Mouse (Mus musculus): ENCODE data around the gene Cdk5. TPM values are rescaled to one million over a fixed set of nuclear protein-coding genes. Genes with fewer than 3 reads are reported as not detected.

Cdk5 gene
- total RNA-seq, 2 experiments from 2014 or later, result 127 to 133 TPM

- intact Hi-C loops (cut with DNase I), result no loop called here
- DNase-seq (ENCODE audit: low spot score in 2 of 2), result no peak
Measured at GRCm38 (mm10) chr5:24441187-24441586, 17.9 kb upstream of the Cdk5 start.

GRCm38 (mm10) chr5:24433993-24434392 lies 10.7 kb upstream of the Cdk5 start:
- intact Hi-C loops (cut with DNase I), result no loop called here
- no peak for DNase-seq (ENCODE audit: low spot score in 2 of 2)

GRCm38 (mm10) chr5:24428596-24428995 lies 5.3 kb upstream of the Cdk5 start:
- intact Hi-C loops (cut with DNase I), result no loop called here
- DNase-seq (ENCODE audit: low spot score in 2 of 2), result no peak

- intact Hi-C loops (cut with DNase I), result no loop called here
Measured at GRCm38 (mm10) chr5:24427981-24428402, 4.7 kb upstream of the Cdk5 start.

GRCm38 (mm10) chr5:24427285-24427633 lies 3.9 kb upstream of the Cdk5 start:
- DNase-seq (ENCODE audit: low spot score in 2 of 2), result no peak
- intact Hi-C loops (cut with DNase I), result no loop called here

More at GRCm38 (mm10) chr5:24427981-24428402, 4.7 kb upstream of the Cdk5 start:
- DNase-seq (ENCODE audit: low spot score in 2 of 2), result no peak

- intact Hi-C loops (cut with DNase I), result no loop called here
- no peak for DNase-seq (ENCODE audit: low spot score in 2 of 2)
Measured at GRCm38 (mm10) chr5:24426556-24427284, 3.4 kb upstream of the Cdk5 start.

- no peak for DNase-seq (ENCODE audit: low spot score in 2 of 2)
- intact Hi-C loops (cut with DNase I), result no loop called here
Measured at GRCm38 (mm10) chr5:24426037-24426432, 2.7 kb upstream of the Cdk5 start.

- no peak for DNase-seq (ENCODE audit: low spot score in 2 of 2)
- intact Hi-C loops (cut with DNase I), result loop anchor here (1.0 kb wide), 1 partner anchor 26 kb away; no protein-coding TSS in a partner anchor
Measured at GRCm38 (mm10) chr5:24425421-24426036, 2.2 kb upstream of the Cdk5 start.

- intact Hi-C loops (cut with DNase I), result loop anchor here (1.0 kb wide), 1 partner anchor 26 kb away; no protein-coding TSS in a partner anchor
Measured at GRCm38 (mm10) chr5:24424861-24425411, 1.6 kb upstream of the Cdk5 start.

GRCm38 (mm10) chr5:24424004-24424781 lies 863 bp upstream of the Cdk5 start:
- DNase-seq (ENCODE audit: low spot score in 2 of 2), result no peak
- intact Hi-C loops (cut with DNase I), result no loop called here

More at GRCm38 (mm10) chr5:24424861-24425411, 1.6 kb upstream of the Cdk5 start:
- peak; percentile 69 to 80 for DNase-seq (ENCODE audit: low spot score in 2 of 2)

- DNase-seq (ENCODE audit: low spot score in 2 of 2), result no peak
- intact Hi-C loops (cut with DNase I), result no loop called here
Measured at GRCm38 (mm10) chr5:24420381-24420780, 2.9 kb downstream of the Cdk5 start.

- intact Hi-C loops (cut with DNase I), result no loop called here
- DNase-seq (ENCODE audit: low spot score in 2 of 2), result no peak
Measured at GRCm38 (mm10) chr5:24417587-24417986, 5.7 kb downstream of the Cdk5 start.

GRCm38 (mm10) chr5:24416222-24416736 lies 7.1 kb downstream of the Cdk5 start:
- peak; percentile 42 to 68 for DNase-seq (ENCODE audit: low spot score in 2 of 2)
- intact Hi-C loops (cut with DNase I), result loop anchor here (1.0 kb wide), 1 partner anchor 55 kb away; no protein-coding TSS in a partner anchor

GRCm38 (mm10) chr5:24413938-24414337 lies 9.4 kb downstream of the Cdk5 start:
- no peak for DNase-seq (ENCODE audit: low spot score in 2 of 2)
- intact Hi-C loops (cut with DNase I), result loop anchor here (1.0 kb wide), 1 partner anchor 9 kb away; no protein-coding TSS in a partner anchor

- DNase-seq (ENCODE audit: low spot score in 2 of 2), result no peak
Measured at GRCm38 (mm10) chr5:24413042-24413693, 10.2 kb downstream of the Cdk5 start, which contains the start of gene Asic3. TSS of gene Asic3 (plus strand) at chr5:24413392.

GRCm38 (mm10) chr5:24412063-24412462 lies 11.3 kb downstream of the Cdk5 start:
- intact Hi-C loops (cut with DNase I), result no loop called here
- no peak for DNase-seq (ENCODE audit: low spot score in 2 of 2)

More at GRCm38 (mm10) chr5:24413042-24413693, 10.2 kb downstream of the Cdk5 start, which contains the start of gene Asic3:
- intact Hi-C loops (cut with DNase I), result loop anchor here (1.0 kb wide), 1 partner anchor 8 kb away; no protein-coding TSS in a partner anchor

- no peak for DNase-seq (ENCODE audit: low spot score in 2 of 2)
- intact Hi-C loops (cut with DNase I), result no loop called here
Measured at GRCm38 (mm10) chr5:24409466-24409865, 13.9 kb downstream of the Cdk5 start.

- intact Hi-C loops (cut with DNase I), result no loop called here
Measured at GRCm38 (mm10) chr5:24408651-24409050, 14.7 kb downstream of the Cdk5 start.

GRCm38 (mm10) chr5:24405389-24405876 lies 17.9 kb downstream of the Cdk5 start:
- intact Hi-C loops (cut with DNase I), result loop anchor here (1.0 kb wide), 1 partner anchor 8 kb away; the partner anchor contains the start of gene Asic3
- no peak for DNase-seq (ENCODE audit: low spot score in 2 of 2)

More at GRCm38 (mm10) chr5:24408651-24409050, 14.7 kb downstream of the Cdk5 start:
- DNase-seq (ENCODE audit: low spot score in 2 of 2), result no peak

All from left cerebral cortex, postnatal 36 days (tissue).